In the genomic region with DNA sequence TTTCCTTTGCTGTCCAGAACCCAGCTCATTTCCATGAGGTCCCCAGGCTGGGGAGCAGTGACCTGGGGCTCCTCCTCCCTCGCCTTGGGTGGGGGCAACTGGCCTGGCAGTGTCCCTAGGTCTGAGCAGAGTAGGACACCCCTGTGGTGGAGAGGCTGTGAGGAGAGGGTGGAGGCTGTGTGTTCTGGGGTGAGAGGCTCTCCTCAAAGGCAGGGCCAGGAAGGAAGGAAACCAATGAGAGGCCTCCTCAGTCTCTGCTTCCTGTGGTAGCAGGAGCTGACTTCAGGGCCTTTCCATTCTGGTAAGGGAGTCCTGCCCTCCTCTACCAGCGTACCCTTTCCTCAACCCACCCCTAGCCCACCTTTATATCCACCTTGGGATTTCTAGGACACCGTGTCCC, we compare ENCODE assay signal across 9 mouse cellular contexts. TPM values are rescaled to one million over a fixed set of nuclear protein-coding genes. Genes with fewer than 3 reads are reported as not detected.
A peak's percentile ranks its signal among the peaks of the same experiment; 100 is the strongest.
DNase-seq lines count a peak whose midpoint lies in the region; ATAC-seq and TF ChIP-seq lines count a peak whose summit lies in the region.
"Had no signal": no experiment of that assay in that cellular context is flagged by ENCODE, and none has a peak within 500 bp of the region (broad histone marks: within the 10 kb centered on the region; RNA-seq: fewer than 3 reads in every experiment).

No protein-coding gene starts in this region.

- peak overlapping the region; percentile 88 for H3K27ac ChIP-seq in gastrocnemius, adult 2 months
- H3K27ac ChIP-seq in kidney, embryonic 15.5 days: peak overlapping the region; percentile 79
- no peak overlapping the region for H3K27ac ChIP-seq in cerebellum, adult 2 months (ENCODE audit: insufficient read depth, low read length)

- H3K4me1 ChIP-seq in kidney, embryonic 15.5 days: peaks cover 10% of the 10 kb centered on the region
- no peaks in the 10 kb centered on the region for H3K4me1 ChIP-seq in cerebellum, adult 2 months (ENCODE audit: control insufficient read depth, insufficient read depth, low read length)

- H3K4me2 ChIP-seq in kidney, embryonic 15.5 days: peak overlapping the region; percentile 25

- 75% methylated on average over 3 of the region's 3 CpGs for WGBS in kidney, embryonic 15.5 days
- WGBS in cerebellum, adult 2 months: 88% methylated on average over 3 of the region's 3 CpGs

- no peaks in the 10 kb centered on the region for H3K9me3 ChIP-seq in kidney, embryonic 15.5 days (replicated peaks)

- TF ChIP-seq CTCF in gastrocnemius, adult 2 months (IDR thresholded peaks at IDR 0.05): no peak
- no peak for TF ChIP-seq CTCF in cerebellum, adult 2 months (IDR thresholded peaks at IDR 0.05; ENCODE audit: borderline replicate concordance, insufficient read depth, low read depth, low read length)

- peak overlapping the region; percentile 52 for H3K4me3 ChIP-seq in gastrocnemius, adult 2 months
- H3K4me3 ChIP-seq in kidney, embryonic 15.5 days (replicated peaks): no peak overlapping the region
- no peak overlapping the region for H3K4me3 ChIP-seq in cerebellum, adult 2 months (replicated peaks; ENCODE audit: insufficient read depth, low read depth, low read length)

- intact Hi-C loops in gastrocnemius, adult 2 months (cut with DNase I): no loop called here

- no peaks in the 10 kb centered on the region for H3K36me3 ChIP-seq in kidney, embryonic 15.5 days

- ATAC-seq in kidney, embryonic 15.5 days (replicated peaks; ENCODE audit: low FRiP score): peak; percentile 52; the same call in 1 of the 2 replicates

- no peak overlapping the region for H3K9ac ChIP-seq in kidney, embryonic 15.5 days

- no peak for TF ChIP-seq POLR2A in cerebellum, adult 2 months (IDR thresholded peaks at IDR 0.05; ENCODE audit: borderline replicate concordance, insufficient read depth, low read length)

- peak; percentile 33 for DNase-seq in gastrocnemius, adult 2 months
- DNase-seq in gastrocnemius, adult 8-10 months (ENCODE audit: low spot score in 2 of 2): no peak
- DNase-seq in heart, adult 18-20 months: peak; percentile 48 to 81
- peak; percentile 53 to 73 for DNase-seq in lung, postnatal 4 days
- no peak for DNase-seq in cerebellum, adult 2 months
- no peak for DNase-seq in cerebellum, adult 18-20 months
- no peak for DNase-seq in cerebellum, adult 11-12 months

- no peaks in the 10 kb centered on the region; the same call in 1 of the 2 replicates for H3K27me3 ChIP-seq in kidney, embryonic 15.5 days
- H3K27me3 ChIP-seq in cerebellum, adult 2 months (ENCODE audit: control insufficient read depth, insufficient read depth, low read length): no peaks in the 10 kb centered on the region
- H3K27me3 ChIP-seq: CH12.LX had no signal

RNA-seq across cellular contexts. Expression of gene Rd3, which starts 20.9 kb away (rescaled TPM):
- under 1 TPM in 1 of 2 experiments, not detected in 1; 0.08 TPM for total RNA-seq in gastrocnemius, adult 2 months (2021)
- not detected for total RNA-seq in gastrocnemius, adult 8-10 months (2022)
- total RNA-seq in heart, adult 18-20 months (2021): under 1 TPM; 0.15 to 0.26 TPM
- polyA plus RNA-seq in kidney, embryonic 15.5 days (2015; fragmentation: Nextera tagmentation; extraction: Ambion mirVana): 0.36 and 0.45 TPM in 2 replicates
- polyA plus RNA-seq in cerebellum, adult 2 months (2012; rRNA removed): 0.52 and 1.6 TPM in 2 replicates

RNA-seq across cellular contexts. Expression of gene Slc30a1, which starts 49.7 kb away (rescaled TPM):
- 1 to 10 TPM; 5.8 to 6.4 TPM for total RNA-seq in gastrocnemius, adult 2 months (2021)
- 1 to 10 TPM; 5.4 to 8.7 (median 7.3) TPM for total RNA-seq in gastrocnemius, adult 8-10 months (2022)
- total RNA-seq in heart, adult 18-20 months (2021): 10 to 100 TPM; 16.4 to 19.5 TPM
- 2.6 and 3.5 TPM in 2 replicates for polyA plus RNA-seq in kidney, embryonic 15.5 days (2015; fragmentation: Nextera tagmentation; extraction: Ambion mirVana)
- polyA plus RNA-seq in cerebellum, adult 2 months (2012; rRNA removed): 14.1 and 15.3 TPM in 2 replicates

Comparison
In these comparisons a context has a peak if more than half of its experiments do, and no peak if none do; other contexts are left out.
1. DNase-seq: peak in gastrocnemius, adult 2 months (single experiment), heart, adult 18-20 months (2 of 2) and lung, postnatal 4 days (2 of 2); none in gastrocnemius, adult 8-10 months (0 of 2), cerebellum, adult 2 months (0 of 2), cerebellum, adult 18-20 months (0 of 2) and cerebellum, adult 11-12 months (single experiment).